Mouse (Mus musculus): ENCODE measurements around the gene Sox13. TPM values are rescaled to one million over a fixed set of nuclear protein-coding genes. Genes with fewer than 3 reads are reported as not detected.
"Not testable (repeated sequence)": the region's sequence is repeated elsewhere in the genome, so short reads cannot be mapped to it uniquely, and the experiment has no call there.

Sox13 gene
- total and polyA plus RNA-seq, 2 experiments from 2014 or later: 3.3 to 17.3 TPM

GRCm38 (mm10) chr1:133351762-133352161 is 72.4 kb downstream of the Sox13 start:
- Histone ChIP-seq H3K9me3 (ENCODE audit: low read length) (no peaks in the 10 kb centered on the region), H3K27me3 (ENCODE audit: insufficient read depth, low read length) (no peaks in the 10 kb centered on the region), H3K4me2 (ENCODE audit: low read depth, low read length, poor library complexity, severe bottlenecking) (no peak overlapping the region), H3K36me3 (ENCODE audit: insufficient read depth, low read length) (no peaks in the 10 kb centered on the region), H3K4me1 (ENCODE audit: insufficient read depth, low read length) (no peaks in the 10 kb centered on the region), H3K9ac (replicated peaks; ENCODE audit: low read length, poor library complexity, severe bottlenecking) (no peak overlapping the region), H3K27ac (ENCODE audit: low read depth, low read length) (no peak overlapping the region), H3K4me3 (ENCODE audit: low read depth, low read length) (no peak overlapping the region)
- ATAC-seq (ENCODE audit: low FRiP score): no peak; the same call in 1 of the 2 replicates
- DNase-seq (ENCODE audit: low spot score): no peak
- TF ChIP-seq CTCF (IDR thresholded peaks at IDR 0.05): no peak
- WGBS: 23% methylated on average over 9 of the region's 9 CpGs

- DNase-seq (ENCODE audit: low spot score): no peak
- H3K9ac ChIP-seq (replicated peaks; ENCODE audit: low read length, poor library complexity, severe bottlenecking): no peak within 1 kb of the TSS
- no peaks in the 10 kb centered on the region for H3K4me1 ChIP-seq (ENCODE audit: insufficient read depth, low read length)
- no peak within 1 kb of the TSS for H3K4me2 ChIP-seq (ENCODE audit: low read depth, low read length, poor library complexity, severe bottlenecking)
- 96% methylated on average over 1 of the region's 1 CpGs for WGBS
- no peak for TF ChIP-seq CTCF (IDR thresholded peaks at IDR 0.05)
- H3K27ac ChIP-seq (ENCODE audit: low read depth, low read length): no peak within 1 kb of the TSS
- no peak within 1 kb of the TSS for H3K4me3 ChIP-seq (ENCODE audit: low read depth, low read length)
- ATAC-seq (ENCODE audit: low FRiP score): no peak
- H3K36me3 ChIP-seq (ENCODE audit: insufficient read depth, low read length): no peaks in the 10 kb centered on the region
- no peaks in the 10 kb centered on the region for H3K9me3 ChIP-seq (ENCODE audit: low read length)
- H3K27me3 ChIP-seq (ENCODE audit: insufficient read depth, low read length): no peaks in the 10 kb centered on the region
These were observed 74.0 kb downstream of the Sox13 start, which contains the start of gene Ren1 for GRCm38 (mm10) chr1:133350210-133350609. TSS of gene Ren1 (plus strand) at chr1:133350510.

DNA sequence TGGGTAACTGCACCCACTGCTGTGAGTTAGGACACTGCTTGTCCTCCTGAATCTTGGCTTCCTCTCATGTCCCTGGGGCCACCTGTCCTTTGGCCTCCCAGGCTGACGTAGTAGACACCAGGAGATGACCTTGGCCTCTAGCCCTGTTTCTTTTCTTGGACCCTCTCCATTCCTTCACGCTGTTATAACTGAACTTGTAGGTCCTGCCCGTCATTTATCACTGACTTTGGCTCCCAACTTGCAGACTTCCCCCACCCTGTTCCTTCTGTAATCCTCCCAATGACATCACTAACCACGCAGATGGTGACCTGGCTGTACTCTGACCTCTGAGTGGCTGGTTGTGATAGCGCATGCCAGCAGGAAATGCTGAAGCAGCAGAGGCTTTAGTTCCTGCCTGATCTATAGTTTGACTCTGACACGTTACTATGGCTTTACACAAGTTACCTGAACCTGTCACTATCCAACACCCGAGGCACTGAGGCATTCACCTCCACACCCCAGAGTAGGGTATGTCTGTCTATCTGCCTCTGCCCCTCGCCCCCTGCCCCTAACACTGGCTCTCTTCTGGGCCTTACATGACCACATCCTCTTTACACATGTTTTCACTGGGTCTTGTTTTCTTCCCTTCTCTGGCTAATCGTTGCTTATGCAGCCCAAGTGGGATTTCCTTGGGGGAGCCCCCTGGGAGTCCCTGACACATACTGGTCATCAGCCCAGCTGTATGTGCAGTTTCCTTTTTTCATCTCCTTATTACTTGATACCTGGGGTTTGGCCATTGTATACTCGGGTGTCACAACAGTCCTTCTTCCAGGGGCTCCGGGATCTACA is 76.3 kb downstream of the Sox13 start:
- ATAC-seq (ENCODE audit: low FRiP score) (no peak), DNase-seq (ENCODE audit: low spot score) (no peak)
- H3K9me3 ChIP-seq (ENCODE audit: low read length): no peaks in the 10 kb centered on the region
- H3K4me3 ChIP-seq (ENCODE audit: low read depth, low read length): no peak overlapping the region
- H3K4me2 ChIP-seq (ENCODE audit: low read depth, low read length, poor library complexity, severe bottlenecking): no peak overlapping the region
- H3K4me1 ChIP-seq (ENCODE audit: insufficient read depth, low read length): no peaks in the 10 kb centered on the region
- no peaks in the 10 kb centered on the region for H3K27me3 ChIP-seq (ENCODE audit: insufficient read depth, low read length)
- no peak overlapping the region for H3K27ac ChIP-seq (ENCODE audit: low read depth, low read length)
- TF ChIP-seq CTCF (IDR thresholded peaks at IDR 0.05): no peak
- 80% methylated on average over 11 of the region's 11 CpGs for WGBS
- H3K36me3 ChIP-seq (ENCODE audit: insufficient read depth, low read length): no peaks in the 10 kb centered on the region
- no peak overlapping the region for H3K9ac ChIP-seq (replicated peaks; ENCODE audit: low read length, poor library complexity, severe bottlenecking)

- Histone ChIP-seq H3K9me3 (ENCODE audit: low read length) (no peaks in the 10 kb centered on the region), H3K4me3 (ENCODE audit: low read depth, low read length) (no peak overlapping the region), H3K4me1 (ENCODE audit: insufficient read depth, low read length) (no peaks in the 10 kb centered on the region), H3K27ac (ENCODE audit: low read depth, low read length) (no peak overlapping the region), H3K36me3 (ENCODE audit: insufficient read depth, low read length) (no peaks in the 10 kb centered on the region), H3K9ac (replicated peaks; ENCODE audit: low read length, poor library complexity, severe bottlenecking) (no peak overlapping the region), H3K27me3 (ENCODE audit: insufficient read depth, low read length) (no peaks in the 10 kb centered on the region), H3K4me2 (ENCODE audit: low read depth, low read length, poor library complexity, severe bottlenecking) (no peak overlapping the region)
- no peak for DNase-seq (ENCODE audit: low spot score)
- TF ChIP-seq CTCF (IDR thresholded peaks at IDR 0.05): no peak
- no peak for ATAC-seq (ENCODE audit: low FRiP score)
- 78% methylated on average over 3 of the region's 3 CpGs for WGBS
These were observed 77.0 kb downstream of the Sox13 start for GRCm38 (mm10) chr1:133347226-133347625.

GRCm38 (mm10) chr1:133346531-133346930 is 77.6 kb downstream of the Sox13 start:
- 88% methylated on average over 9 of the region's 9 CpGs for WGBS
- ATAC-seq (ENCODE audit: low FRiP score) (no peak), DNase-seq (ENCODE audit: low spot score) (no peak)
- no peaks in the 10 kb centered on the region for H3K4me1 ChIP-seq (ENCODE audit: insufficient read depth, low read length)
- H3K27ac ChIP-seq (ENCODE audit: low read depth, low read length): no peak overlapping the region
- H3K4me2 ChIP-seq (ENCODE audit: low read depth, low read length, poor library complexity, severe bottlenecking): no peak overlapping the region
- no peak overlapping the region for H3K4me3 ChIP-seq (ENCODE audit: low read depth, low read length)
- H3K36me3 ChIP-seq (ENCODE audit: insufficient read depth, low read length): no peaks in the 10 kb centered on the region
- H3K9ac ChIP-seq (replicated peaks; ENCODE audit: low read length, poor library complexity, severe bottlenecking): no peak overlapping the region
- H3K9me3 ChIP-seq (ENCODE audit: low read length): no peaks in the 10 kb centered on the region
- no peaks in the 10 kb centered on the region for H3K27me3 ChIP-seq (ENCODE audit: insufficient read depth, low read length)
- no peak for TF ChIP-seq CTCF (IDR thresholded peaks at IDR 0.05)

GRCm38 (mm10) chr1:133344357-133344756 is 79.8 kb downstream of the Sox13 start:
- Histone ChIP-seq H3K27ac (ENCODE audit: low read depth, low read length) (no peak overlapping the region), H3K36me3 (ENCODE audit: insufficient read depth, low read length) (no peaks in the 10 kb centered on the region), H3K27me3 (ENCODE audit: insufficient read depth, low read length) (no peaks in the 10 kb centered on the region), H3K4me3 (ENCODE audit: low read depth, low read length) (no peak overlapping the region), H3K9me3 (ENCODE audit: low read length) (no peaks in the 10 kb centered on the region), H3K4me1 (ENCODE audit: insufficient read depth, low read length) (no peaks in the 10 kb centered on the region), H3K4me2 (ENCODE audit: low read depth, low read length, poor library complexity, severe bottlenecking) (no peak overlapping the region), H3K9ac (replicated peaks; ENCODE audit: low read length, poor library complexity, severe bottlenecking) (no peak overlapping the region)
- DNase-seq (ENCODE audit: low spot score) (no peak), ATAC-seq (ENCODE audit: low FRiP score) (no peak)
- no peak for TF ChIP-seq CTCF (IDR thresholded peaks at IDR 0.05)
- 91% methylated on average over 2 of the region's 2 CpGs for WGBS

DNA sequence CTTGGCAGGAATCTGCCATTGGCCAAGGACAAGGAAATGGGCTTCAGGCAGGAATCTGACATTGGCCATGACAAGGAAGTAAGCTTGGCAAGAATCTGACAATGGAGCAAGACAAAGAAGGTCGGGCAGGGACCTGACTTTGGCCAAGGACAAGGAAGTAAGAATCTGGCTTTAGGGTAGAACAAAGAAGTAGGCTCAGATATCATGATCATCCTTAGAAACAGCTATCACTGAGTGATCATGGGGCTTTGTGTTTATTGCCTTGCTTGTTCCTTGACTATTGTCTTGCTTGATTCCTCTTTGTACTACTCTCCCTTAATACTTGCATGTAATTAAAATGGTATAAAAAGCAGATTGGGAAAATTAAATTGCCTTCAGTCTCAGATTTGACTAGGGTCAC is 83.8 kb downstream of the Sox13 start:
- WGBS: 70% methylated on average over 1 of the region's 1 CpGs
- ATAC-seq (ENCODE audit: low FRiP score): not testable (repeated sequence)

More for the DNA sequence above, 83.8 kb downstream of the Sox13 start:
- H3K9me3 ChIP-seq (ENCODE audit: low read length); H3K36me3 ChIP-seq (ENCODE audit: insufficient read depth, low read length); H3K9ac ChIP-seq (replicated peaks; ENCODE audit: low read length, poor library complexity, severe bottlenecking); H3K27me3 ChIP-seq (ENCODE audit: insufficient read depth, low read length); H3K4me2 ChIP-seq (ENCODE audit: low read depth, low read length, poor library complexity, severe bottlenecking); DNase-seq (ENCODE audit: low spot score); H3K4me3 ChIP-seq (ENCODE audit: low read depth, low read length); H3K27ac ChIP-seq (ENCODE audit: low read depth, low read length); H3K4me1 ChIP-seq (ENCODE audit: insufficient read depth, low read length): not testable (repeated sequence)

All from midbrain, postnatal 0 days (tissue).